Mouse (Mus musculus): ENCODE measurements at regions not wholly inside any gene's neighbourhood (a gene's known extent, or its start where the extent isn't known, plus 50 kb on each side); places are given as distances from the start of the nearest gene placed in this dataset.

DNA sequence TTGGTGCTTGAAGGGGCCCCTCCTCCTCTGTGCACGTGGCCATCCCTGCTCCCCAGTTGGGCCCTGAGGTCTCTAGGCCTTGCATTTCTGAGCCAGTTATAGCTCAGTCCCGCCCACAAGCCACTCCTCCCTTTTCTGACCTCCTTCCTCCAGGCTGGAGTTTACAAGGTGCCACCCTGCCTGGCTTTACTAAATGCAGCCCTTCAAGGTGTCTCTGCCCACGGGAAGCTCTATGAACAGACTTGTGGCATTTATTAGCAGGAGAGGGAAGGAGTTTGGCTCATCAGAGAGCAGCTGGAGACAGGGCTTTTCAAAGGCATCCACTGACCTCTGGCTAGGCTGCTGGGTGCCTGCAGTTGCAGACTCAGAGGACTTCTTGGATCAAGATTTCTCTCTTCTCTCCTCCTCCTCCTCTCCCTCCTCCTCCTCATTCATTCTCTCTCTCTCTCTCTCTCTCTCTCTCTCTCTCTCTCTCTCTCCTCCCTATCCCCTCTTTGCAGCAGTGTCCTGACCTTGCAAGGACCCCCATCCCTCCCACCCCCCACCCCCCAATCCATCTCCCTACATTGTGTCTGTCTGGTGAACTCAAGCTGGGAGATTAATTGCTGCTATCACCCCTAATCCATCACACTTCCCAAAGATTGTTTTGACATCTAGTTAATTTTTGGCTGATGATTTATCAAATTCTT, 265.1 kb downstream of the Gm45692 start:
- TF ChIP-seq USF1 (IDR thresholded peaks at IDR 0.05; ENCODE audit: low read depth, low read length) = peak; percentile 17; the same call in 1 of the 2 replicates
- no peak for TF ChIP-seq KAT2A (IDR thresholded peaks at IDR 0.05; ENCODE audit: insufficient replicate concordance, low read length)
- in situ Hi-C loops (cut with MboI; ENCODE audit: low pct_ligation_motif_present, low pct_unique_long_range_greater_than_20kb, low sequenced_read_pairs) = no loop called here
- Histone ChIP-seq H3K27ac (ENCODE audit: insufficient read depth, low read depth) (no peak overlapping the region), H3K27me3 (replicated peaks) (peaks cover 6% of the 10 kb centered on the region), H3K36me3 (replicated peaks in 1 of 2; ENCODE audit: control insufficient read depth in 1 of 2, insufficient read depth in 1 of 2, low read length in 1 of 2) (no peaks in the 10 kb centered on the region), H3K79me2 (replicated peaks; ENCODE audit: control insufficient read depth, extremely low read depth, insufficient read depth, poor library complexity, severe bottlenecking) (no peaks in the 10 kb centered on the region), H3K4me2 (ENCODE audit: insufficient read depth, low read depth, poor library complexity, severe bottlenecking) (no peak overlapping the region), H3K4me3 (replicated peaks in 1 of 3; ENCODE audit: low read depth in 2 of 3, low read length in 2 of 3, poor library complexity in 1 of 3) (no peak overlapping the region), H3K9me3 (replicated peaks; ENCODE audit: low read length) (peaks cover 3% of the 10 kb centered on the region), H3K4me1 (ENCODE audit: control insufficient read depth in 1 of 2, insufficient read depth in 2 of 2) (peaks cover 4 to 7% of the 10 kb centered on the region in 2 experiments; a peak in 3 of 4 replicates), H3K9ac (ENCODE audit: insufficient read depth, low read depth) (no peak overlapping the region)
- dilution Hi-C loops (cut with MboI; ENCODE audit: extremely low pct_ligation_motif_present, extremely low pct_unique_long_range_greater_than_20kb, low sequenced_read_pairs) = no loop called here
- DNase-seq (ENCODE audit: extremely low read depth) = peak; percentile 29

- H3K27me3 ChIP-seq (replicated peaks) = peaks cover 6% of the 10 kb centered on the region
- no peak for DNase-seq (ENCODE audit: extremely low read depth)
- peaks cover 3% of the 10 kb centered on the region for H3K9me3 ChIP-seq (replicated peaks; ENCODE audit: low read length)
- in situ Hi-C loops (cut with MboI; ENCODE audit: low pct_ligation_motif_present, low pct_unique_long_range_greater_than_20kb, low sequenced_read_pairs) (no loop called here), dilution Hi-C loops (cut with MboI; ENCODE audit: extremely low pct_ligation_motif_present, extremely low pct_unique_long_range_greater_than_20kb, low sequenced_read_pairs) (no loop called here)
- H3K4me2 ChIP-seq (ENCODE audit: insufficient read depth, low read depth, poor library complexity, severe bottlenecking) = no peak overlapping the region
- H3K4me1 ChIP-seq (ENCODE audit: control insufficient read depth in 1 of 2, insufficient read depth in 2 of 2) = peaks cover 4 to 7% of the 10 kb centered on the region in 2 experiments; a peak in 3 of 4 replicates
- no peaks in the 10 kb centered on the region for H3K36me3 ChIP-seq (replicated peaks in 1 of 2; ENCODE audit: control insufficient read depth in 1 of 2, insufficient read depth in 1 of 2, low read length in 1 of 2)
- no peak overlapping the region for H3K4me3 ChIP-seq (replicated peaks in 1 of 3; ENCODE audit: low read depth in 2 of 3, low read length in 2 of 3, poor library complexity in 1 of 3)
- TF ChIP-seq TCF12 (IDR thresholded peaks at IDR 0.05; ENCODE audit: low read depth, low read length) (no peak), KAT2A (IDR thresholded peaks at IDR 0.05; ENCODE audit: insufficient replicate concordance, low read length) (no peak), ZC3H11A (IDR thresholded peaks at IDR 0.05; ENCODE audit: low read depth, low read length) (no peak), UBTF (IDR thresholded peaks at IDR 0.05; ENCODE audit: low read depth, low read length) (no peak), RAD21 (IDR thresholded peaks at IDR 0.05; ENCODE audit: low read depth, low read length) (no peak), ZMIZ1 (IDR thresholded peaks at IDR 0.05; ENCODE audit: low read depth, low read length) (no peak)
- H3K79me2 ChIP-seq (replicated peaks; ENCODE audit: control insufficient read depth, extremely low read depth, insufficient read depth, poor library complexity, severe bottlenecking) = no peaks in the 10 kb centered on the region
- H3K9ac ChIP-seq (ENCODE audit: insufficient read depth, low read depth) = no peak overlapping the region
- H3K27ac ChIP-seq (ENCODE audit: insufficient read depth, low read depth) = no peak overlapping the region
Measured at GRCm38 (mm10) chr8:26384994-26385345, 265.6 kb downstream of the Gm45692 start.

DNA sequence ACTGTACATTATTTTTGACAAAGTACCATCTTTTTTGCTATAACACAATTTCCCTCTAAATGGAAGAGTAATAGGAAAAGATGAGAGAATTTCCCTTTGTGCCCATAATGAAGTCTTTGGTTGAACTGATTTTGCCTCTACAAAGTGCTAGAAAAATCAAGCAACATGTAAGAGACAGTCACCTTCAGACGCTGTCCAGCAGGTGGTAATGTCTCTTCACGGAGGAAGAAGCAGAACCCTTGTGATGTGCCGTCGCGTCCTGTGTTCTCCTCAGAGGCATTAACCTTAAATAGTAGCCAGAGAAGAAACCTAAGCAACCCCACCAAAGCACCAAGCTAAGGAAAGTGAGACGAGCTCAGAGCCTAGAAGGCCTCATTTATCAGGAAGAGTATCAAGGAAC, 275.7 kb downstream of the Gm45692 start:
- Histone ChIP-seq H3K4me1 (ENCODE audit: control insufficient read depth in 1 of 2, insufficient read depth in 2 of 2) (no peaks in the 10 kb centered on the region), H3K27ac (ENCODE audit: insufficient read depth, low read depth) (no peak overlapping the region), H3K4me3 (replicated peaks in 1 of 3; ENCODE audit: low read depth in 2 of 3, low read length in 2 of 3, poor library complexity in 1 of 3) (no peak overlapping the region), H3K9me3 (replicated peaks; ENCODE audit: low read length) (no peaks in the 10 kb centered on the region), H3K27me3 (replicated peaks) (no peaks in the 10 kb centered on the region), H3K9ac (ENCODE audit: insufficient read depth, low read depth) (no peak overlapping the region), H3K79me2 (replicated peaks; ENCODE audit: control insufficient read depth, extremely low read depth, insufficient read depth, poor library complexity, severe bottlenecking) (no peaks in the 10 kb centered on the region), H3K4me2 (ENCODE audit: insufficient read depth, low read depth, poor library complexity, severe bottlenecking) (no peak overlapping the region; the same call in 1 of the 2 replicates), H3K36me3 (replicated peaks in 1 of 2; ENCODE audit: control insufficient read depth in 1 of 2, insufficient read depth in 1 of 2, low read length in 1 of 2) (no peaks in the 10 kb centered on the region)
- no peak for DNase-seq (ENCODE audit: extremely low read depth)
- TF ChIP-seq SMC3 (IDR thresholded peaks at IDR 0.05; ENCODE audit: low read depth, low read length) = peak; percentile 17; the same call in 1 of the 2 replicates
- peak in 1 of 2 experiments; percentile 42; a peak in 2 of 4 replicates for TF ChIP-seq CTCF (conservative IDR thresholded peaks at IDR 0.05 in 1 of 2, IDR thresholded peaks at IDR 0.05 in 1 of 2; ENCODE audit: low read depth in 2 of 2, low read length in 2 of 2)
- TF ChIP-seq RAD21 (IDR thresholded peaks at IDR 0.05; ENCODE audit: low read depth, low read length) = peak; percentile 46
- TF ChIP-seq E2F4 (IDR thresholded peaks at IDR 0.05; ENCODE audit: insufficient replicate concordance, low read depth, low read length) = no peak
- in situ Hi-C loops (cut with MboI; ENCODE audit: low pct_ligation_motif_present, low pct_unique_long_range_greater_than_20kb, low sequenced_read_pairs) (no loop called here), dilution Hi-C loops (cut with MboI; ENCODE audit: extremely low pct_ligation_motif_present, extremely low pct_unique_long_range_greater_than_20kb, low sequenced_read_pairs) (no loop called here)
